Mouse (Mus musculus) heart, postnatal 36 days (tissue): Measurements from ENCODE around the gene Acaa1a. TPM values are rescaled to one million over a fixed set of nuclear protein-coding genes. Genes with fewer than 3 reads are reported as not detected.
"Not testable (repeated sequence)": the region's sequence is repeated elsewhere in the genome, so short reads cannot be mapped to it uniquely, and the experiment has no call there.

Experiments used
- DNase-seq, 2 experiments: peaks; one replicate each; pipeline ENCODE4 v3.0.0; 2021 to 2022
- intact Hi-C: fragments of 180-260 bp; cut with DNase I; formaldehyde crosslinking; loops from one replicate; pipeline ENCODE4 v1.15.1; 2025
- total RNA-seq, 2 experiments: library from RNA; stranded (reverse); gene quantifications; 2 replicates each; pipeline ENCODE4 v1.2.3; 2021

The Acaa1a gene
- total RNA-seq, 2 experiments from 2014 or later: 80.3 to 85.7 TPM

DNA sequence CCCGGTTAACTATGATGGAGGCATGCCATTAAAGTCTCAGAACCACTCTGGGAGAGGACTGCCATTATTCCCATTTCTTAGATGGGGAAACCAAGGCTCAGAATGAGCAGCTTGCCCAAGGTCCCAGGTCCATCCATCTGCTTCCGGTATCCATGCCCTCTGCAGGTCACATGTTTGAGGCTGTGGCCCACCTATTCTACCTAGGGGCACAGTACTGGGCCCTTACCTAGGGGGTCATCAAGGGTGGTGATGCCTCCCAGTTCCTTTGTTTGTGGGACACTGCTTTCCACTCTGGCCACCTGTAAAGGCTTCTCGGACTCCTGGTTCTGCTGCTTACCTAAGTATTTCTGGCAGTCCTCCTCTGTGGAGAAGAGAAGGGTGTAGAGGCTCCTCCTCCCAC lies 1.1 kb upstream of the Acaa1a start:
- intact Hi-C loops: no loop called here

DNA sequence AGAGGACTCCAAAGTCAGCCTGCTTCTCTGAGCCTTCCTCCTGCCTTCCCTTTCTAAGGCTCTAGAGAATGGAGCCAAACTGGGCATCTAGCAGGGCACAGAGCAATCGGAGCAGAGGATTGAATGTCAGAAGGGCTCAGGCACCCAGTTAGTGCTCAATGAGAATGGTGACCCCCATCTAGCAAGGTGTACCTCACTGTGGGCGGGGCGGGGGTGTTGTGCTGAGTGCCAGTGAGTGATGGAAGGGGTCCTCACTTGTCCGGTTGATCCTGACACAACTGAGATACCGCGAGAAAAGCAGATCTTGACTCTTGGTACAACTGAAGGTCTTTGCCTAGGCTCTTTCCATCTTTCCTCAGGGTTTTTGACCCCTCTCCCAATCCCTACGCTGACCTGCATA lies 370 bp upstream of the Acaa1a start:
- intact Hi-C loops: no loop called here
- DNase-seq: no peak

More for the DNA sequence above, 1.1 kb upstream of the Acaa1a start:
- DNase-seq: no peak

DNA sequence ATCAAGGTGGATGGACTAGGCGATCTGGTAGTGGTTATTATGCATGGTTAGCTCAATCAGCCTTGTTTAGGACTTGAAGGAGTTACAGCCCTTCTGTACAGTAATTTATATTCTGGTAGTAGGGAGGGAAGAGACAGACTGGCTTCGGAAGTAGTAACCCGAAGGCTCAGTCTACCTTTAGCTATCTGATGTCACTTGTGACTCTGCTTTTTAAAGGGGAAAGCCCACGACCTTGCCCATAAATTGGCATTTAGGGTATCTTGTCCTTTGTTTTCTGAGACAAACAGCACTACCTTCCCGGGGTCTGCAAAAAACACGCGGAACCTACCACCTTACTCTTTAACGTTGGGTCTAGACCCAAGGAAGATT lies 720 bp downstream of the Acaa1a start:
- intact Hi-C loops: loop anchor here (1.0 to 10.0 kb wide), 3 partner anchors 17 to 557 kb away; partner anchors contain the start of gene Ctdspl
- DNase-seq: peak in 1 of 2 experiments; percentile 25

DNA sequence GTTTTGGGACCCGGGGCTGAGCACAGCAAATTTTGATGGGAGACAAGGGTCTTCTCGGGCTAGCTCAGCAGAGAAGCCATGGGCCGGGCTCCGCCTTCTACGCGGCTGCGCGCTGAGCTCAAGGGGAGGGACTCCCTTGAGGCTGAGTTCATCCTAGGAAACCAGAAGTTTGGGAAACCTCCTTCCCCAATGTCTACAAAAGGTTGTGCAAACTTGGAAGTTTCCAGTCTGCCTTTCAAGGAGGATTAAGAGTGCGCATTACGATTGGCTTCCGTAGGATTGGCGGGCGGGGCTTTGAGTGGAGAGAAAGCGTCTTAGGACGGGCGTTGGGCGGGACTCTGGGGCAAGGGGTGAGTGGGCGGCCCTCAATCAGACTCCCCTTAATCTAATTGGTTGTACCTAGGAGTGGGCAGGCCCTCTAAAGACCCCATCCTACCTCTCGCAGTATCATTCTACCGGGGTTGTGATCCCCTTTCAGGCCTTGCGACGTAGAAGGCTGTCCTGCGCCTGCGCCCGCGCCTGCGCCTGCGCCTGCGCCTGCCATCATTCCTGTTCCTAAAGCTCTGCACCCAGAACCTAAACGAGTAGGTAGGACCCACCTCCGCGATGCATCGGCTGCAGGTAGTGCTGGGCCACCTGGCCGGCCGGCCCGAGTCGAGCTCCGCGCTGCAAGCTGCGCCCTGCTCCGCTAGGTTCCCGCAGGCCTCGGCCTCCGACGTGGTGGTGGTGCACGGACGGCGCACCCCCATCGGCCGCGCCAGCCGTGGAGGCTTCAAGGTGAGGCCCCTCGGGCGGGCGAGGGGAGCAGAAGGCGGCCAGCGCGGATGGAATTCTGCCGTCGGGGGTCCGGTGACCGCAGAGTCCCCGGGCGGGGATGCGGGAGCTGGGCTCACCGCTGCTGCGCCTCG lies 1.7 kb downstream of the Acaa1a start, which contains the start of gene Myd88:
Gene Myd88 (minus strand): TSS at position 503 of the 908 bp plus-strand sequence.
- DNase-seq: peak; percentile 91 to 92
- intact Hi-C loops: loop anchor here (1.0 to 10.0 kb wide), 3 partner anchors 18 to 556 kb away; partner anchors contain the start of gene Ctdspl

DNA sequence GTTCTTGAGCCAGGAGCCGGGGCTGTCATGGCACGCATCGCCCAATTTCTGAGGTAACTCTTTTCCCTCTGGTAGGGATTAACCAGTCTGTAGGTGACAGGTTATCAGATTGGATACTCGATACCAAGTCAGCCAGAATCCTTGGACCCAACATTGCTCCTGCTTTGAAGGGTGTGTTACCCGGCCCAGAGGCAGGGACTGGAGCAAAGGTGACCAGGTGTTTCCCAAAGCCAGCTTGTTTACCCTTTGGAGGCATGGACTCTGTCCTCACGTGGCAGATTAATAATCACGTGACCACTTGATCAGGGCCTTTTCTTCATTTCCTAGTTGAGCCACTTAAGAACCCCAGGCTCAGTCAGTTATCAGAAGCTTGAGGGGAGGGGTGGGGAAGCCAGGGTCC lies 3.3 kb downstream of the Acaa1a start:
- intact Hi-C loops: loop anchor here (5.0 to 10.0 kb wide), 2 partner anchors 418 to 555 kb away; partner anchors contain the start of gene Ctdspl
- no peak for DNase-seq

DNA sequence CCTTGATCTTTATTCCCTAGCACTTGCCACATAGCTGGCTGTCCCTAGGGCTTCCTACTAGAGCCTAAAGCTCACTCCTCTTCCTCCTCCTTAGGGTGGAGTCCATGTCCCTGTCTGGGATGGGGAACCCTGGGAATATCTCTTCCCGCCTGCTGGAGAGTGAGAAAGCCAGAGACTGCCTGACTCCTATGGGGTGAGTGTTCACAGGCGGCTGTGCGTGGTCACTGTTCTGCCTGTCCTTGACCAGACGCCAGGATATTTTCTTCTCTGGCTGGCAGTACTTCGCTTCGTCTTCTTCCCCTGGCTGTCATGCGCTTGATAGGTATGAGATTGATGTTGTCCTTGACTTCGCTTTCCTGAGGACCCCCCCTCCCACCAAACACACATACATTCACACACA lies 6.9 kb downstream of the Acaa1a start:
- intact Hi-C loops: loop anchor here (10.0 kb wide), 1 partner anchor 422 kb away; the partner anchor contains the start of gene Ctdspl

DNA sequence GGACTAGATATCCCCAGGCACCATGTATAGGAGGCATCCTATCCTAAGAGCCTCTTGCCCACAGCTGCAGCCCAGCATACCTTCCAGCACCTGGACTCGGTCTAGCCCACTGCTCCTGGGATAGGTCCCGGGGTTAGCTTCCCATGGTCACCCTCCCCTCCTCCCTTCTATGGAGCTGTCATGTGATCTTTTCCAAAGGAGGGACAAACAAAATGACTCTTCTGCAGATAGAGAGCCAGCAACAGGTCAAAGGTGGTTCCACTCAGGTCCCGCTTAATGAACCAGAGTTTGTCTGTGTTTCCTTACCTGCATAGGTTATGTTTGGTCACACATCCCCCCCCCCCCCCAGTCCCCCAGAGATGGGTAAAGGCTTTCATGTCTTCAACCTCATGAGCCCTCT lies 11.1 kb downstream of the Acaa1a start:
- DNase-seq: no peak
- intact Hi-C loops: no loop called here

More for the DNA sequence above, 6.9 kb downstream of the Acaa1a start:
- DNase-seq: no peak

DNA sequence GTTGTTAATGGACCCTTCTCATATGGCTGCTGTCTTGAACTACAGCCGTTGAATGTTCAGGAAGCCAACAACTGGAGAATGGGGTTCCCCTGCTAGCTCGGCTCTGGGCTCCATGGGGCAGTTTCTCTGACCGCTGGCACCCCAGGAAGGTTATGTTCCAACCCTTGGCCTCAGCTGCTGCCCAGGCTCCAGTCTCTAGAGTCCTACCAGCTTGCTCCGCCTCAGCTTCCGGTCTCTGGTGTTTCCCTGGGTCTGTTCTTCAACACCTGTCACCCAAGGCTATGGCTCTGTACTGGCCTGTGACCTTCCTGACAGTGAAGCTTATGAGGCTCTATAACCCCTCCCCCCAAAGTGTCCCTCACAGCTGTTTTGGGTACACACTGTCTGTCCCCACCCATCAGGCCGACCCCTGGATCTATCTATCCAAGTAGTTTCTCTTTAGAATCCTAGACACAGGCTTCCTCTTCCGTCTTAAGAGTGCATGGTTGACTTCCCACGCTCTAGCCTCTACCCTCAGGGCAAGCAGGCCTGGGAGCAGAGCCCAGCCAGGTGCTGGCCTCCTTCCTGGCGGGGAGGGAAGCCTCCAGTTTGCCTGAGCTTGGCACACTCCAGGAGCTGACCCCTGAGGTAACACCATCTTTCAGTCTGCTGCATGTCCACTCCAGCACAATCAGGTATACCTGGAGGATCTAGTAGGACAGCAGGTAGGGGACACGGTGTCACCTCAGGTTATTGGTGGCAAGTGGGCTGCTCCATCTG lies 11.7 kb downstream of the Acaa1a start:
- intact Hi-C loops: no loop called here
- no peak for DNase-seq

DNA sequence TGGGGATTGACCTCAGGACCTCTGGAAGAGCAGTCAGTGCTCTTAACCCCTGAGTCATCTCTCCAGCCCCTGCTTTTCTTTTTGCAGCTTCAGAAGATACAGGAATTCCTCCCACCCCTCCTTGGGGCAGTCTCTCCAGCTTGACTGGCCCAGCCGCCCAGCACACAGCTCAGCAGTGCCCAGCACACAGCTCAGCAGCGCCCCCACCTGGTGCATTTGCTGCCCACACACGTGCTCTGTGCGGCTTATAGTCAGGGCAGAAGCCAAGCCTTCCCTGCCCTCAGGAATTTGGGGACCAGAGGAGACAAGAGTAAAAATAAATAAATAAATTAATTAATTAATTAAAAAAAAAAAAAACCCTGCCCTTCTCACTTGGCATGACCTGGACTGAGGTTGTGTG lies 12.6 kb downstream of the Acaa1a start:
- intact Hi-C loops: no loop called here
- peak; percentile 76 to 84 for DNase-seq

DNA sequence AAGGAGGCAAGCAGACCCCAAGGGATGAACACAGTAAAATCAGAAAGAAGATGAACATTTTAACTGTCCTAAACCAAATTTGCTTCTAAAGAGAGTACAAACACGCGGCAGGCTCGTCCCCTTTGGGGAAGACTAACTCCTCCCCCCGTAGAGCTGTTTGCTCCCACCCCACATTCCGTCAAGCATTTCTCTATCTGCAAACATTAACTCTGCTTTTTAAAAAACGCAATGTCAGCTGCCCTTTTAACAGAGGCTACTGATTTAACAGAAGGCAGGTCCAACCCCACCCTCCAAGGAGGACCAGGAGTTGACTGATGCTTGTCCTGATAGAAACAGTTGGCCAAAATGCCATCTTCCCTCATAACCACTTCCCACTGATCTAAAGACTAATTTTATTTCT lies 14.4 kb downstream of the Acaa1a start:
- intact Hi-C loops: loop anchor here (2.0 kb wide), 1 partner anchor 197 kb away; the partner anchor contains the start of gene Acaa1b

DNA sequence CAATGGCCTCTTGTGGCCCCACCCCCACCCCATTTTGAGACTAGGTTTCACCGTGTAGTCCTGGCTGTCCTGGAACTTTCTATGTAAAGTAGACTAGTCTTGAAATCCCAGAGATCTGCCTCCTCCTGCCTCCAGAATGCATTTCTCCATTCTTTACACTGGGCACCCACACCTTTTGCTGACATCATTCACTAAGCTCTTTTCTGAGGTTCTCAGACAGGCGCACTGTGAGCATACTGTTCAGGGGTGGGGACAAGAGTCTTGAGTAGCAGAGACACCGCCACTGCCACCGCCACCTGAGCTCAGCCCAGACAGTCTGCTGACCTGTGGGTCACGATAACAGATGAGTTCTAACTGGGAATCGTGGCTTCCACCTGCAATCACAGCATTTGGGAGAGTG lies 16.5 kb downstream of the Acaa1a start:
- intact Hi-C loops: loop anchor here (2.0 kb wide), 2 partner anchors 47 to 199 kb away; partner anchors contain the start of genes Acaa1b and Acvr2b

More for the DNA sequence above, 14.4 kb downstream of the Acaa1a start:
- DNase-seq: no peak

DNA sequence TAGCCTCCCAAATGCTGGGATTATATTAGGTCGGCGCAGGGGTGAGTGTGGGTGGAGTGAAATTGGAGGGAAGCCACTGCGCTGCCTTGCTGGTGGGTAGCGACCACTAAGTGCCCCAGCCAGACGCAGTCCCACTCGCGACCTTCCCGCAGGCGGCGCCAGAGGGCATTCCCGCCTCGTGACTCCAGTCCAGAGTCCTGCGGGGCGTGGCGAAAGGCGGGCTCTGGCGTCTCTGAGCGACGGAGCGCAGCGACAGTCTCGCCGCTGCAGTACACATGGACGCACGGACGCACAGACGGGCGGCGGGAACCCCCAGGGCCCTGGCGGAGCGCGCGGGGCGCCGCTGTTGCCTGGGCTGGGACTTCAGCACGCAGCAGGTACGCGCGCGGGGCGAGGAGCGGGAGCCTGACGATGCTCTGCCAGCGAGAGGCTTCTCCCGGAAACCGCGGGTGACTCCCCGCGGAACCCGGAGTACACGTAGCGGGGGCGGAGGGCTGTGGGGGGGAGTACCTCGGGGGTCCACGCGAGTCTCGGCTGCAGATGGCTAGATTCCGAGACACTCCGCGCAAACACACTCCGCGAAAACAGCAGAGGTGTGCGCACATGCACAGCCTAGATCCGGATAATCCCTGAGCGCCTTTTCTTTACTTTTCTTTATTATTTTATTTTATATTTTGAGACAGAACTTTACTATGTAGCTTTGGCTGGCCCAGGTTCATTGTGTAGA lies 18.0 kb downstream of the Acaa1a start, which contains the start of gene Xylb:
Gene Xylb (plus strand): TSS at position 51 of the 727 bp plus-strand sequence.
- intact Hi-C loops: loop anchor here (1.0 to 2.0 kb wide), 2 partner anchors 45 to 73 kb away; partner anchors contain the start of gene Acvr2b
- peak; percentile 89 to 95 for DNase-seq

More for the DNA sequence above, 16.5 kb downstream of the Acaa1a start:
- no peak for DNase-seq

DNA sequence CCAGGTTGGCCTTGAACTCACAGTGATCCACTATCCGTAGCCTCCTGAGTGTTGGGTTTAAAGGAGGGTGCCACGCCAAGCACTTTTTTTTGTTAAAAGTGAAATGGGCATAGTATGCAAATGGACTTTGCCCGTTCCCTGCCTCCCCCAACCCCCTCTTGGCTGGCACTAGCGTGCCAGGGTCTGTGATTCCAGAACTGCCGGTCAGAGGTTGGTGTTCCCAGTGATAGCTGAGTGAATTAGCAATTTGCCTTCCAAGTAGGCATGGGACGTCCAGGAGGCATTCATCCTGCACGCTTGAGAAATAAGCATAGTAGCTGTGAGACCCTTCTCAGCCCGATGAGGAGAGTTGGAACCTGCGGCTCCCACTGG lies 18.6 kb downstream of the Acaa1a start:
- no peak for DNase-seq
- intact Hi-C loops: no loop called here

DNA sequence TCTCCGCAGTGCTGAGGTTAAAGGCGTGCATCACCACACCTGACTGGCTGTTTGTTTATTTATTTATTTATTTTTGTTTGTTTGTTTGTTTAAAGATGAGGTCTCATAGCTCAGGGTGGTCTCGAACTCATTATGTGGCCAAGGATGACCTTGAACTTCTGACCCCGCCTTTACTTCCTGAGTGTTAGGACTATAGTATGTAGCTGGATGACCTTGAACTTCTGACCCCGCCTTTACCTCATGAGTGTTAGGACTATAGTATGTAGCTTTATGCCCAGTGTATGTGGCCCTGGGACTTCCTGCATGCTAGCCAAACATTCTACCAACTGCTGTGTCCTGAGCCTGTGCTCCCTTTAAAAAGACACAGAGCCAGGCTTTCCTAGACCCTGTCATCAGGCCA lies 21.9 kb downstream of the Acaa1a start:
- intact Hi-C loops: no loop called here
- DNase-seq: no peak

DNA sequence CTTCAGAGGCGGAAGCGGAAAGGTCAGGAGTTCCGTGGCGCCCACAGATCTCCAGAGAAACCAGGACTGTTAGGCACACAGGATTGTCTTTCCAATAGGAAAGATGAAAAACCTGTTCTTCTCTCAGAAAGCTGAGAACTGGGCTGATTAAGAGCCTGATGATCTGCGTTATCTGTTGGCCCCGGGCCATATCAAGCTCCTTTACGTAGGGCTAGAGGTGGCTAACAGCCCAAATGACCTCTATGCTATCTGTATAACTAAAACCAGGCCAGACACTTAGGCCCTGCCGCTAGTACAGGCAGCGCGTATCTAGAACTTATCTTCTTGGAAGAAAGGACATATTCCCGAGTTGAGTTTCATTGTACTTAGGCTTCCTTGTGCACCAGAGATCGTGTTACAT lies 23.8 kb downstream of the Acaa1a start:
- intact Hi-C loops: no loop called here
- DNase-seq: no peak

DNA sequence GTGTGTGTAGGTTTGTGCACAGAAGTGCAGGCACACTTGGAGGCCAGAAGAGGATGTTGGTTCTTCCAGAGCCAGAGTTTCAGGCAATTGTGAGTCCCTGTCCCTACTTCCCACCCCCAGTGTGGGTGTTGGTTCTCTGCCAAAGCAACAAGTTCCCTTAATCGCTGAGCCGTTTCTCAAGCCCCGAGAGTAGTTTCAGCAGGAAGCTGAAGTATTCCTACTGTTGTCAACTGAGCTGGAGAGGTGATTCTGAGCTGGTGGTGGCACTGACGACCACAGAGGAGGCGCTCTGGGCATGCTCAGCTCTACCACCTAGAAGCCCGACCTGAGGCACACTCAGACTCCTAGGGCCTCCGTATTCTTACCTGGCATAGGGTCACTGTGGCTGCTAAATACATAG lies 25.8 kb downstream of the Acaa1a start, which contains the start of gene Slc22a14:
Gene Slc22a14 (minus strand): TSS at position 270 of the 400 bp plus-strand sequence.
- no peak for DNase-seq
- intact Hi-C loops: no loop called here

DNA sequence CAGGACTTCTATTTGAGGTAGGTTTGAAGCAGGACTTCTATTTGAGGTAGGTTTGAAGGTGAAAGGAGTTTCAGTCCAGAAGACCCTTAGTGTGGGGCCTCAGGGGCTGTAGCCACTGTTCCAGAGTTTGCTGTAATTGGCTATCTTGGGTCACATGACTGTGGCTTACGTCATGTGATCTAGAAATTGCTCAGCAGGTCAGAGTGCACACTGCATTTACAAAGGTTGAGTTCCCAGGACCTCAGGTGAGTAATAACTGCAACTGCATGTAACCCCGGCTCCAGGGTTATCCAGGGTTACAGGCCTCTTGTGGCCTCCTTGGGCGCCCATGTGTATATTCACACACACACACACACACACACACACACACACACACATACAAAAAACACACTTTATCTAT lies 28.9 kb downstream of the Acaa1a start:
- intact Hi-C loops: no loop called here
- DNase-seq: no peak

DNA sequence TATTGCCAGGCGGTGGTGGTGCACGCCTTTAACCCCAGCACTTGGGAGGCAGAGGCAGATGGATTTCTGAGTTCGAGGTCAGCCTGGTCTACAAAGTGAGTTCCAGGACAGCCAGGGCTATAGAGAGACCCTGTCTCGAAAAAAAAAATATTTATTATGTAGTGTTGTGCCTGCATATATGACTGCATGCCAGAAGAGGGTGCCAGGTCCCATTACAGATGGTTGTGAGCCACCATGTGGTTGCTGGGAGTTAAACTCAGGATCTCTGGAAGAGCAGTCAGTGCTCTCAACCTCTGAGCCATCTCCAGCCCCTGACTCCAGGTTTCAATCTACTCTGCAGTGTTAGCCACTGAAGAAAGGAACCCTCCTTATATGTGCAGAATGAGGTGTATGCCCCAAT lies 31.3 kb downstream of the Acaa1a start:
- intact Hi-C loops: not testable (repeated sequence)

DNA sequence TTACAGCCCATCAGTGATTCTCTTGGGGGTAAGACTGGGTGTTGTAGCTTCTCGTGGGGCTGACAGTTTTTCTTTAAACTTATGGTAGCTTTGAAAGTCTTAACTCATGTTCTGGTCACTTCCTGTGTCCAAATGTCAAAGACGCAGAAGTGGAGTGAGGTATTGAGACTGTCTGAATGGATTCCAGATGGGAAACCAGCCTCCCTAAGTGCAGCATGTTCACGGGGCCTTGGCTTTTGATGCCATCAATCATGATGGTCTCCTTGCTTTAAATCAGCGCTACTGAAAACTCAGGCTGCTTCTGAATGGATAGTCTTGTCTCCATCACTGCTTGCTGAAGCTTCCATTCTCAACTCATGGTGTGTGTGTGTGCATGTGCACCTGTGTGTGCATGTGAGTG lies 31.8 kb downstream of the Acaa1a start:
- intact Hi-C loops: no loop called here
- DNase-seq: no peak

More for the DNA sequence above, 31.3 kb downstream of the Acaa1a start:
- DNase-seq: not testable (repeated sequence)

DNA sequence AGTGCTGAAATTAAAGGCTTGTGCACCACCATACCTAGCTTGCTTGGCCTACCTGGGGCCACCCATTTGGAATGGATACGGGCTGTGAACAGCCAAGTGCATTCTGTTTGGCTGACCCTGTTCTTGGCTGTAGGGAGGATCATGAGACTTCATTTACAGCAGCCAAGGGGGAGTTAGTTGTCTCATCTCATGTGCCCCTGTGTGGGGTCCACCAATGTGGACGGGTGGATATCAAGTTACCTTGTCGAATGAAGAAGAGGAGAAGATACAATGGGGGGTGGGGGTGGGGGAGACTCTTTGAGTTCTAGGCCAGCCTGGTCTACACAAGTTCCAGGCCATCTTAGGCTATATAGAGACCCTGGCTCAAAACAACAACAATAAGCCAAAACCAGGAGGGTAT lies 35.5 kb downstream of the Acaa1a start:
- intact Hi-C loops: no loop called here
- no peak for DNase-seq
